Mouse (Mus musculus) c-Kit-positive CD71-negative TER-119-negative erythroid progenitor cells, embryonic 14.5 days (primary cell): ENCODE measurements around the gene Olfr412.

Experiments used
- DNase-seq: peaks from one replicate; pipeline ENCODE4 v3.0.0-alpha.2; 2013; ENCODE audit warnings: low read depth

Olfr412 gene

DNA sequence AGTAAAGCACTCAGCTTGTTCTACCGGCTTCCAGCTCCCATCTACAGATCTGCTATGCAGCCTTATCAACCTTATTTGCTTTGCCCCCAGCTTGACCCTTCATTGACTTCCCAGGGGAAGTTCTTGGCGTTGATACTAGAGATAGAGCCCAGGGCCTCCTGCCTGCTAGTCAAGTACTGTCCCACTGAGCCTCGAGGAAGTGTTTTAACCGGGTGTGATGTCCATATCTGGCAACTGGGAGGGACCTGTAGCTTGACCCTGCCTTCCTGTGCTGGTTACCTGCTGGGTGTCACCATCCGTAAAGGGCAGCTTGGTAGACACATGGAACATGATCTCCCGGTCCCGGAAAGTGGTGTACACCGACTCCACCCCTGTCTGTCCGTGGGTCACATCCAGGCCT is 52.2 kb downstream of the Olfr412 start:
- DNase-seq, result no peak

DNA sequence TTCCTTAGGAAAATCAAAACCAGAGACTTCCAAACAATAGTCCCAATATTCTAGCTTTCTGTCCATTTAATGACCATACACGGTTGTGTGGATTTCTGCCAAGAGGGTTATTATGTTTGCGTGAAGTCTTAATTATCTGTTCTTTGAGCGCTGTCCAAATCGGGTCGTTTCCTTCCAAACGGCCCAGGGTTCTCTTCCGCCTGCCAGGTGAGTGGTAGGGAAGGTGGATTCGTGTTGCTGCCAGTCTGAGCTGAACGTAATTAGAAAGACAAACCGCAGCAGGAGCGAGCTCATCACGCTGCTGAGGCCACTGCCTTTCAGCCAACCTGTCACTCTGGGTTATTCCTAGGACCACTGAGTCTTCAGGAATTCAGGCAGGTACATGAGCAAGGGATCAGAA is 53.9 kb downstream of the Olfr412 start:
- DNase-seq, result no peak
